Mouse (Mus musculus): ENCODE measurements around the gene Rasl10b.

Rasl10b gene

GRCm38 (mm10) chr11:83432533-83432932, 23.6 kb downstream of the Rasl10b start:
- no peak for DNase-seq (ENCODE audit: low spot score in 2 of 2)

- DNase-seq (ENCODE audit: low spot score in 2 of 2): no peak
Measured at GRCm38 (mm10) chr11:83437377-83437776, 28.4 kb downstream of the Rasl10b start, which contains the start of gene 1700020L24Rik. Gene 1700020L24Rik (plus strand): TSS chr11:83437677.

- DNase-seq (ENCODE audit: low spot score in 2 of 2): no peak
Measured at GRCm38 (mm10) chr11:83439426-83440060, 30.6 kb downstream of the Rasl10b start.

- DNase-seq (ENCODE audit: low spot score in 2 of 2): peak; percentile 78 to 83
Measured at GRCm38 (mm10) chr11:83440081-83441064, 31.4 kb downstream of the Rasl10b start.

- peak in 1 of 2 experiments; percentile 71 for DNase-seq (ENCODE audit: low spot score in 2 of 2)
Measured at GRCm38 (mm10) chr11:83441235-83441634, 32.3 kb downstream of the Rasl10b start.

GRCm38 (mm10) chr11:83442596-83443267, 33.8 kb downstream of the Rasl10b start:
- peak; percentile 65 to 75 for DNase-seq (ENCODE audit: low spot score in 2 of 2)

- no peak for DNase-seq (ENCODE audit: low spot score in 2 of 2)
Measured at GRCm38 (mm10) chr11:83443824-83444223, 34.9 kb downstream of the Rasl10b start.

GRCm38 (mm10) chr11:83445001-83445400, 36.1 kb downstream of the Rasl10b start:
- no peak for DNase-seq (ENCODE audit: low spot score in 2 of 2)

GRCm38 (mm10) chr11:83447612-83448011, 38.7 kb downstream of the Rasl10b start:
- DNase-seq (ENCODE audit: low spot score in 2 of 2): peak; percentile 63 to 70

GRCm38 (mm10) chr11:83448021-83448926, 39.3 kb downstream of the Rasl10b start:
- DNase-seq (ENCODE audit: low spot score in 2 of 2): no peak

GRCm38 (mm10) chr11:83448927-83449236, 39.9 kb downstream of the Rasl10b start:
- DNase-seq (ENCODE audit: low spot score in 2 of 2): peak in 1 of 2 experiments; percentile 48

GRCm38 (mm10) chr11:83449298-83449697, 40.4 kb downstream of the Rasl10b start:
- no peak for DNase-seq (ENCODE audit: low spot score in 2 of 2)

GRCm38 (mm10) chr11:83450550-83450949, 41.6 kb downstream of the Rasl10b start:
- no peak for DNase-seq (ENCODE audit: low spot score in 2 of 2)

GRCm38 (mm10) chr11:83451281-83451680, 42.3 kb downstream of the Rasl10b start:
- no peak for DNase-seq (ENCODE audit: low spot score in 2 of 2)

- DNase-seq (ENCODE audit: low spot score in 2 of 2): peak in 1 of 2 experiments; percentile 47
Measured at GRCm38 (mm10) chr11:83454548-83454947, 45.6 kb downstream of the Rasl10b start.

- peak; percentile 56 to 70 for DNase-seq (ENCODE audit: low spot score in 2 of 2)
Measured at GRCm38 (mm10) chr11:83455608-83456007, 46.7 kb downstream of the Rasl10b start.

GRCm38 (mm10) chr11:83457257-83457656, 48.3 kb downstream of the Rasl10b start:
- no peak for DNase-seq (ENCODE audit: low spot score in 2 of 2)

- DNase-seq (ENCODE audit: low spot score in 2 of 2): peak in 1 of 2 experiments; percentile 41
Measured at GRCm38 (mm10) chr11:83457912-83458601, 49.1 kb downstream of the Rasl10b start.

- DNase-seq (ENCODE audit: low spot score in 2 of 2): no peak
Measured at GRCm38 (mm10) chr11:83461462-83462027, 52.6 kb downstream of the Rasl10b start.

- peak; percentile 67 to 71 for DNase-seq (ENCODE audit: low spot score in 2 of 2)
Measured at GRCm38 (mm10) chr11:83462711-83463244, 53.8 kb downstream of the Rasl10b start, which contains the start of gene Mmp28. Gene Mmp28 (minus strand): TSS chr11:83463071.
